Mouse (Mus musculus) spleen, adult 10 weeks (tissue): ENCODE data around the gene Pmch. TPM values are rescaled to one million over a fixed set of nuclear protein-coding genes. Genes with fewer than 3 reads are reported as not detected.

Experiments
- polyA plus RNA-seq: library from polyadenylated mRNA; stranded (reverse); fragments of 350-450 nt; fragmentation: Illumina TruSeq; extraction: RNeasy Lipid Tissue Mini Kit (QIAGEN cat#74804); gene quantifications from one replicate; pipeline ENCODE4 v1.2.3, GENCODE M21; 2015; ENCODE audit warnings: low replicate concordance; ENCODE audit not compliant: insufficient read depth

Gene Pmch
- not detected for polyA plus RNA-seq

DNA sequence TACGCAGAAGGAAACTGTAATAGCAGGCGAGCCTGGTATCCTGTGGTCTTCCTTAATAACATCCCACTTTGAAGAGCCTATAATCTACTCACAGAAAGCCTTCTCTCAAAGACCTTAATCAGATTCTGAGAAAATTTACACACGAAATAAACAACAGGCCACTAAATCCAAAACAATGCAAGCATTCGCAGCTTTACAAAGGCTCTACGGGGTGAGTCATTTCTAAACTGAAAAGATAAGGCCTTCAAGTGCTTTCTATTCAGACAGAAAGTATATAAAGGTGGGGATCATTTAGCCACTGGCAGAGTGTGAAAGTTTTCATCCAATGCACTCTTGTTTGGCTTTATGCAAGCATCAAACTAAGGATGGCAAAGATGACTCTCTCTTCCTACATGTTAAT is at the start of gene Pmch:
Pmch (plus strand) TSS at position 301 of the 400 bp plus-strand sequence.

Other genes with a start within 250 kb of the Pmch start
- gene Igf1, start 232.8 kb upstream of the Pmch start, polyA plus RNA-seq: 56.5 TPM
- gene Parpbp, start 55.9 kb downstream of the Pmch start, polyA plus RNA-seq: 4.3 TPM
- 24.5 TPM for gene Nup37, start 55.9 kb downstream of the Pmch start, polyA plus RNA-seq
- 54.9 TPM for gene Washc3, start 110.0 kb downstream of the Pmch start, polyA plus RNA-seq